Mouse (Mus musculus): ENCODE data around the gene Mak. TPM values are rescaled to one million over a fixed set of nuclear protein-coding genes. Genes with fewer than 3 reads are reported as not detected.

The Mak gene
- total RNA-seq, 2 experiments from 2014 or later = 0.22 to 0.27 TPM

- ATAC-seq (ENCODE audit: poor library complexity, severe bottlenecking) = no peak
These were observed 1.6 kb downstream of the Mak start for GRCm38 (mm10) chr13:41077921-41078320.

GRCm38 (mm10) chr13:41073819-41074218 lies 5.7 kb downstream of the Mak start:
- peak; percentile 73 for ATAC-seq (ENCODE audit: poor library complexity, severe bottlenecking)

GRCm38 (mm10) chr13:41071617-41072016 lies 7.9 kb downstream of the Mak start:
- ATAC-seq (ENCODE audit: poor library complexity, severe bottlenecking) = no peak

- no peak for ATAC-seq (ENCODE audit: poor library complexity, severe bottlenecking)
These were observed 11.9 kb downstream of the Mak start for GRCm38 (mm10) chr13:41067618-41068017.

GRCm38 (mm10) chr13:41051965-41052364 lies 27.5 kb downstream of the Mak start:
- ATAC-seq (ENCODE audit: poor library complexity, severe bottlenecking) = no peak

GRCm38 (mm10) chr13:41047280-41047679 lies 32.2 kb downstream of the Mak start:
- ATAC-seq (ENCODE audit: poor library complexity, severe bottlenecking) = no peak

- no peak for ATAC-seq (ENCODE audit: poor library complexity, severe bottlenecking)
These were observed 33.6 kb downstream of the Mak start for GRCm38 (mm10) chr13:41045901-41046300.

- ATAC-seq (ENCODE audit: poor library complexity, severe bottlenecking) = no peak
These were observed 37.0 kb downstream of the Mak start for GRCm38 (mm10) chr13:41042511-41042910.

GRCm38 (mm10) chr13:41030098-41030497 lies 49.4 kb downstream of the Mak start:
- ATAC-seq (ENCODE audit: poor library complexity, severe bottlenecking) = no peak

GRCm38 (mm10) chr13:41022099-41022498 lies 57.4 kb downstream of the Mak start:
- no peak for ATAC-seq (ENCODE audit: poor library complexity, severe bottlenecking)

GRCm38 (mm10) chr13:41021607-41022006 lies 57.9 kb downstream of the Mak start:
- ATAC-seq (ENCODE audit: poor library complexity, severe bottlenecking) = no peak

- ATAC-seq (ENCODE audit: poor library complexity, severe bottlenecking) = no peak
These were observed 59.0 kb downstream of the Mak start for GRCm38 (mm10) chr13:41020494-41020893.

GRCm38 (mm10) chr13:41018756-41019591 lies 60.5 kb downstream of the Mak start:
- ATAC-seq (ENCODE audit: poor library complexity, severe bottlenecking) = peak; percentile 53

- no peak for ATAC-seq (ENCODE audit: poor library complexity, severe bottlenecking)
These were observed 61.3 kb downstream of the Mak start for GRCm38 (mm10) chr13:41018236-41018635.

GRCm38 (mm10) chr13:41017832-41018231 lies 61.7 kb downstream of the Mak start:
- ATAC-seq (ENCODE audit: poor library complexity, severe bottlenecking) = no peak

- no peak for ATAC-seq (ENCODE audit: poor library complexity, severe bottlenecking)
These were observed 62.6 kb downstream of the Mak start for GRCm38 (mm10) chr13:41016797-41017405.

- ATAC-seq (ENCODE audit: poor library complexity, severe bottlenecking) = peak; percentile 96
These were observed 63.5 kb downstream of the Mak start, which contains the start of gene Tmem14c for GRCm38 (mm10) chr13:41015829-41016634. Gene Tmem14c, plus strand, starts transcription at chr13:41016292.

GRCm38 (mm10) chr13:41008946-41009345 lies 70.6 kb downstream of the Mak start:
- no peak for ATAC-seq (ENCODE audit: poor library complexity, severe bottlenecking)

- ATAC-seq (ENCODE audit: poor library complexity, severe bottlenecking) = no peak
These were observed 71.2 kb downstream of the Mak start for GRCm38 (mm10) chr13:41008271-41008670.

- no peak for ATAC-seq (ENCODE audit: poor library complexity, severe bottlenecking)
These were observed 73.3 kb downstream of the Mak start for GRCm38 (mm10) chr13:41006244-41006643.

GRCm38 (mm10) chr13:41002001-41002400 lies 77.5 kb downstream of the Mak start:
- no peak for ATAC-seq (ENCODE audit: poor library complexity, severe bottlenecking)

All from megakaryocyte, adult 5-6 weeks (primary cell).